Mouse (Mus musculus): ENCODE results near the gene Stxbp2. TPM values are rescaled to one million over a fixed set of nuclear protein-coding genes. Genes with fewer than 3 reads are reported as not detected.
"Not testable (repeated sequence)": the region's sequence is repeated elsewhere in the genome, so short reads cannot be mapped to it uniquely, and the experiment has no call there.

Stxbp2 gene
- polyA plus RNA-seq (2012; rRNA removed) (61.6 and 88.2 TPM in 2 replicates), polyA plus RNA-seq (2014; fragmentation: Nextera tagmentation; extraction: Ambion mirVana) (29.1 and 31.7 TPM in 2 replicates)

GRCm38 (mm10) chr8:3630647-3631477 is at the start of gene Stxbp2:
TSS of gene Stxbp2 (plus strand) at chr8:3630955.
- H3K4me2 ChIP-seq (replicated peaks; ENCODE audit: low read depth, low read length, severe bottlenecking): peak within 1 kb of the TSS; percentile 72
- no peaks in the 10 kb centered on the region for H3K4me1 ChIP-seq (ENCODE audit: control insufficient read depth, insufficient read depth, low read length)
- no peak for TF ChIP-seq POLR2A (IDR thresholded peaks at IDR 0.05; ENCODE audit: borderline replicate concordance, extremely low read depth, insufficient read depth, insufficient read length)
- H3K36me3 ChIP-seq (ENCODE audit: control insufficient read depth, insufficient read depth, low read length): no peaks in the 10 kb centered on the region
- ATAC-seq (ENCODE audit: low FRiP score, low read depth): peak; percentile 67
- peak within 1 kb of the TSS; percentile 46 for H3K4me3 ChIP-seq (replicated peaks; ENCODE audit: low read length)
- H3K9ac ChIP-seq (ENCODE audit: low read depth, low read length, severe bottlenecking): peak within 1 kb of the TSS; percentile 58
- H3K27me3 ChIP-seq (ENCODE audit: control insufficient read depth, insufficient read depth, low read length): 0 out of 2 replicates have a peak, but pooled peaks cover 6% of the 10 kb centered on the region
- no peak within 1 kb of the TSS for H3K27ac ChIP-seq (replicated peaks; ENCODE audit: low read depth, low read length)
- DNase-seq (ENCODE audit: low spot score): peak; percentile 44
- no peaks in the 10 kb centered on the region for H3K9me3 ChIP-seq (ENCODE audit: control insufficient read depth, low read length)
- 8% methylated on average over 47 of the region's 47 CpGs for WGBS

GRCm38 (mm10) chr8:3581961-3582360 is 48.8 kb upstream of the Stxbp2 start:
- WGBS: 72% methylated on average over 1 of the region's 3 CpGs
- not testable (repeated sequence) for ATAC-seq (ENCODE audit: low FRiP score, low read depth); H3K4me2 ChIP-seq (replicated peaks; ENCODE audit: low read depth, low read length, severe bottlenecking); H3K27me3 ChIP-seq (ENCODE audit: control insufficient read depth, insufficient read depth, low read length); H3K4me1 ChIP-seq (ENCODE audit: control insufficient read depth, insufficient read depth, low read length); H3K36me3 ChIP-seq (ENCODE audit: control insufficient read depth, insufficient read depth, low read length); H3K27ac ChIP-seq (replicated peaks; ENCODE audit: low read depth, low read length); H3K9me3 ChIP-seq (ENCODE audit: control insufficient read depth, low read length); H3K4me3 ChIP-seq (replicated peaks; ENCODE audit: low read length); H3K9ac ChIP-seq (ENCODE audit: low read depth, low read length, severe bottlenecking); DNase-seq (ENCODE audit: low spot score)

- H3K36me3 ChIP-seq (ENCODE audit: control insufficient read depth, insufficient read depth, low read length): no peaks in the 10 kb centered on the region
- H3K9ac ChIP-seq (ENCODE audit: low read depth, low read length, severe bottlenecking): no peak overlapping the region
- peaks cover 4% of the 10 kb centered on the region; the same call in 1 of the 2 replicates for H3K4me1 ChIP-seq (ENCODE audit: control insufficient read depth, insufficient read depth, low read length)
- ATAC-seq (ENCODE audit: low FRiP score, low read depth) (no peak), DNase-seq (ENCODE audit: low spot score) (no peak)
- TF ChIP-seq POLR2A (IDR thresholded peaks at IDR 0.05; ENCODE audit: borderline replicate concordance, extremely low read depth, insufficient read depth, insufficient read length): no peak
- H3K27ac ChIP-seq (replicated peaks; ENCODE audit: low read depth, low read length): no peak overlapping the region
- 0 out of 2 replicates have a peak, but pooled peaks cover 4% of the 10 kb centered on the region for H3K27me3 ChIP-seq (ENCODE audit: control insufficient read depth, insufficient read depth, low read length)
- H3K9me3 ChIP-seq (ENCODE audit: control insufficient read depth, low read length): no peaks in the 10 kb centered on the region
- WGBS: 86% methylated on average over 2 of the region's 2 CpGs
- H3K4me3 ChIP-seq (replicated peaks; ENCODE audit: low read length): no peak overlapping the region
- no peak overlapping the region for H3K4me2 ChIP-seq (replicated peaks; ENCODE audit: low read depth, low read length, severe bottlenecking)
Observed at GRCm38 (mm10) chr8:3586452-3586851, 44.3 kb upstream of the Stxbp2 start.

- ATAC-seq (ENCODE audit: low FRiP score, low read depth) (no peak), DNase-seq (ENCODE audit: low spot score) (no peak)
- Histone ChIP-seq H3K36me3 (ENCODE audit: control insufficient read depth, insufficient read depth, low read length) (no peaks in the 10 kb centered on the region), H3K4me2 (replicated peaks; ENCODE audit: low read depth, low read length, severe bottlenecking) (peak within 1 kb of the TSS; percentile 94), H3K4me3 (replicated peaks; ENCODE audit: low read length) (peak within 1 kb of the TSS; percentile 72), H3K9ac (ENCODE audit: low read depth, low read length, severe bottlenecking) (peak within 1 kb of the TSS; percentile 70), H3K4me1 (ENCODE audit: control insufficient read depth, insufficient read depth, low read length) (peaks cover 4% of the 10 kb centered on the region; the same call in 1 of the 2 replicates), H3K27me3 (ENCODE audit: control insufficient read depth, insufficient read depth, low read length) (0 out of 2 replicates have a peak, but pooled peaks cover 4% of the 10 kb centered on the region), H3K27ac (replicated peaks; ENCODE audit: low read depth, low read length) (peak within 1 kb of the TSS; percentile 58), H3K9me3 (ENCODE audit: control insufficient read depth, low read length) (no peaks in the 10 kb centered on the region)
- no peak for TF ChIP-seq POLR2A (IDR thresholded peaks at IDR 0.05; ENCODE audit: borderline replicate concordance, extremely low read depth, insufficient read depth, insufficient read length)
- 3% methylated on average over 7 of the region's 7 CpGs for WGBS
Observed at GRCm38 (mm10) chr8:3586993-3587390, 43.8 kb upstream of the Stxbp2 start, which contains the start of gene Camsap3. TSS of gene Camsap3 (plus strand) at chr8:3587293.

- peak overlapping the region; percentile 94 for H3K4me2 ChIP-seq (replicated peaks; ENCODE audit: low read depth, low read length, severe bottlenecking)
- 4% methylated on average over 30 of the region's 77 CpGs for WGBS
- no peaks in the 10 kb centered on the region for H3K9me3 ChIP-seq (ENCODE audit: control insufficient read depth, low read length)
- H3K9ac ChIP-seq (ENCODE audit: low read depth, low read length, severe bottlenecking): peak overlapping the region; percentile 70
- H3K4me3 ChIP-seq (replicated peaks; ENCODE audit: low read length): peak overlapping the region; percentile 72
- peak overlapping the region; percentile 58 for H3K27ac ChIP-seq (replicated peaks; ENCODE audit: low read depth, low read length)
- H3K4me1 ChIP-seq (ENCODE audit: control insufficient read depth, insufficient read depth, low read length): peaks cover 4% of the 10 kb centered on the region; the same call in 1 of the 2 replicates
- H3K36me3 ChIP-seq (ENCODE audit: control insufficient read depth, insufficient read depth, low read length): no peaks in the 10 kb centered on the region
- peak; percentile 78 for ATAC-seq (ENCODE audit: low FRiP score, low read depth)
- DNase-seq (ENCODE audit: low spot score): peak; percentile 53
- TF ChIP-seq POLR2A (IDR thresholded peaks at IDR 0.05; ENCODE audit: borderline replicate concordance, extremely low read depth, insufficient read depth, insufficient read length): no peak
- 0 out of 2 replicates have a peak, but pooled peaks cover 4% of the 10 kb centered on the region for H3K27me3 ChIP-seq (ENCODE audit: control insufficient read depth, insufficient read depth, low read length)
Observed at GRCm38 (mm10) chr8:3587391-3588257, 43.1 kb upstream of the Stxbp2 start.
